Mouse (Mus musculus) stomach, embryonic 16.5 days (tissue): Measurements from ENCODE around the gene Olfr658. TPM values are rescaled to one million over a fixed set of nuclear protein-coding genes. Genes with fewer than 3 reads are reported as not detected.
A peak's percentile ranks its signal among the peaks of the same experiment; 100 is the strongest.

ENCODE experiments used
- ATAC-seq: fragments of 200-750 bp; cut with Nextera tagmentation; 2 replicates; pipeline ENCODE4 v1.8.0; 2017; ENCODE audit warnings: moderate number of reproducible peaks, moderate TSS enrichment; ENCODE audit not compliant: insufficient read depth, low FRiP score
- H3K27ac ChIP-seq: fragments of 300-500 bp; sonication (generic); 2 replicates; pipeline ENCODE4 v1.5.1; 2014; ENCODE audit warnings: low read length
- H3K27me3 ChIP-seq: fragments of 300-500 bp; sonication (generic); 2 replicates; pipeline ENCODE4 v1.6.1; 2014; ENCODE audit warnings: low read length, control low read depth, mixed read lengths; ENCODE audit not compliant: control insufficient read depth, insufficient read depth
- H3K36me3 ChIP-seq: fragments of 300-500 bp; sonication (generic); 2 replicates; pipeline ENCODE4 v1.6.1; 2014; ENCODE audit warnings: low read length; ENCODE audit not compliant: control insufficient read depth, insufficient read depth
- H3K4me1 ChIP-seq: fragments of 300-500 bp; sonication (generic); 2 replicates; pipeline ENCODE4 v1.6.1; 2014; ENCODE audit warnings: low read length, control low read depth, mixed read lengths; ENCODE audit not compliant: control insufficient read depth, insufficient read depth
- H3K4me2 ChIP-seq: fragments of 300-500 bp; sonication (generic); 2 replicates; pipeline ENCODE4 v1.6.1; 2014; ENCODE audit warnings: low read depth, low read length, mixed read lengths
- H3K4me3 ChIP-seq: fragments of 300-500 bp; sonication (generic); replicated peaks from 2 replicates; pipeline ENCODE4 v1.5.1; 2014; ENCODE audit warnings: mild to moderate bottlenecking, low read length
- H3K9ac ChIP-seq: fragments of 300-500 bp; sonication (generic); 2 replicates; pipeline ENCODE4 v1.6.1; 2014; ENCODE audit warnings: low read length
- H3K9me3 ChIP-seq: fragments of 300-500 bp; sonication (generic); replicated peaks from 2 replicates; pipeline ENCODE4 v1.6.1; 2016; ENCODE audit warnings: low read length, control low read depth; ENCODE audit not compliant: control insufficient read depth
- WGBS: fragments of 180-500 bp; shearing (Covaris S2); extraction: QIAGEN DNeasy Blood & Tissue Kit; methylation state at CpG from one replicate; pipeline ENCODE4 v1.1.7; 2014; 5-methylcytosine and 5-hydroxymethylcytosine counted together
- polyA plus RNA-seq: library from polyadenylated mRNA; unstranded; fragments of >200 nt; fragmentation: Nextera tagmentation; extraction: Ambion mirVana; gene quantifications from 2 replicates; pipeline ENCODE4 v1.2.1, GENCODE M21; 2015

The Olfr658 gene
- polyA plus RNA-seq = not detected in 2 replicates

DNA sequence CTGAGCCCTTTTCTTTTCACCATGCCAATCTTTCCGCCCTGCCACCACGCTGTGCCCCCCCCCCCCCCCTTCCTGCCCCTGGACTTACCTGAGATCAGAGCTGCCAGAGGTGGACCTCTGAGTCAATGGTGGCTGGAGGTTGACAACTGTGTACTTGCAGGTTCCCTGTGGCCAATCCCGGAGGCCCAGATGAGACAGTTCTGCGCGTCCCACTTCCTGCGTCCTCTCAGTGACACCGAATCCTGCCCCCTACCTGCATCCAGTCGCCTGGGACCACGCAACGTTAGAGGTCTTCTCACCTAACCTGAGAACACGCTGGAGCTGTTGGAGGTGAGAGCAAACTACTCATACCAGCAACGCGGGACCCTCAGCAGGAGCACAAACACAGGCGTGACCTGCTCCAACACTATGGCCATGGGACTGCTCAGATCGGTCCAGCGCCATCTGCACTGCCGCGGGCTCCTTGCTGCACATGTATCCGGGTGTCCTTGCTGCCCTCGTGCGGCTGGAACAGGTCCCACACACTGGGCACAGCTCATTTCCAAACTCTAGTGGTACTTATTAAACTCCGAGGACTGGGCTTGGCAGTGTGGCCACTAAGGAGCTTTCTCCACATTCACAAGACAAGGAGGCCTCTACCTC lies at the start of gene Olfr658:
Gene Olfr658, minus strand, starts transcription at position 465 of the 642 bp plus-strand sequence.
- no peaks in the 10 kb centered on the region for H3K9me3 ChIP-seq
- no peaks in the 10 kb centered on the region for H3K27me3 ChIP-seq
- ATAC-seq = peak; percentile 68; the same call in 1 of the 2 replicates
- H3K27ac ChIP-seq = no peak within 1 kb of the TSS
- H3K36me3 ChIP-seq = no peaks in the 10 kb centered on the region
- peak within 1 kb of the TSS; percentile 24; the same call in 1 of the 2 replicates for H3K4me3 ChIP-seq
- H3K9ac ChIP-seq = no peak within 1 kb of the TSS
- H3K4me1 ChIP-seq = no peaks in the 10 kb centered on the region
- 22% methylated on average over 22 of the region's 22 CpGs for WGBS
- H3K4me2 ChIP-seq = peak within 1 kb of the TSS; percentile 49

DNA sequence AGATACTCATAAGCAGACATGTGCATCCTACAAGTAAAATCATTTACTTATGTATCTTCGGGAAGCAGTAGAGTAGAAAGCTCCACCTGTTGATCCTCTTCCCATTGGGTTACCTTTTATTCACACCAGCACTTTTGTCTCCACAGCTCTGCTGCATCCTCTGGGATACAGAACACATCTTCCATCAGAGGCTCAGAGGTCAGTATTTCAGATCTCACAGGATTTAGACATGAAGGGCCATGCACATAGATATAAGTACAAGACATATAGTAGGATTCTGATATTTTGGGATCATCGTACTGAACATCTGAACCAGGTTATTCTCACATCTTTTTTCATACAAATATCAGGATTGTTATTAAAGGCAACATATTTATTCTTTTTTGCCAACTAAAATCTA lies 39.1 kb upstream of the Olfr658 start, which contains the start of gene Olfr661:
Gene Olfr661, plus strand, starts transcription at position 301 of the 400 bp plus-strand sequence.
- ATAC-seq = no peak
- Histone ChIP-seq H3K27ac (no peak within 1 kb of the TSS), H3K36me3 (no peaks in the 10 kb centered on the region), H3K27me3 (no peaks in the 10 kb centered on the region), H3K4me3 (no peak within 1 kb of the TSS), H3K4me2 (no peak within 1 kb of the TSS), H3K9ac (no peak within 1 kb of the TSS), H3K9me3 (no peaks in the 10 kb centered on the region), H3K4me1 (no peaks in the 10 kb centered on the region)
- 91% methylated on average over 2 of the region's 2 CpGs for WGBS

GRCm38 (mm10) chr7:104666453-104666852 lies 19.3 kb upstream of the Olfr658 start, which contains the start of gene Olfr659:
TSS of gene Olfr659 (plus strand) at chr7:104666753.
- Histone ChIP-seq H3K27me3 (no peaks in the 10 kb centered on the region), H3K9ac (no peak within 1 kb of the TSS), H3K4me2 (no peak within 1 kb of the TSS), H3K9me3 (no peaks in the 10 kb centered on the region), H3K27ac (no peak within 1 kb of the TSS), H3K4me1 (no peaks in the 10 kb centered on the region), H3K36me3 (no peaks in the 10 kb centered on the region), H3K4me3 (no peak within 1 kb of the TSS)
- WGBS = 80% methylated on average over 3 of the region's 3 CpGs
- no peak for ATAC-seq

GRCm38 (mm10) chr7:104624494-104624893 lies 22.6 kb downstream of the Olfr658 start, which contains the start of gene Olfr657:
TSS of gene Olfr657 (plus strand) at chr7:104624794.
- no peaks in the 10 kb centered on the region for H3K27me3 ChIP-seq
- H3K27ac ChIP-seq = no peak within 1 kb of the TSS
- H3K9me3 ChIP-seq = no peaks in the 10 kb centered on the region
- H3K4me2 ChIP-seq = no peak within 1 kb of the TSS
- no peak for ATAC-seq
- no peaks in the 10 kb centered on the region for H3K36me3 ChIP-seq
- H3K9ac ChIP-seq = no peak within 1 kb of the TSS
- H3K4me3 ChIP-seq = no peak within 1 kb of the TSS
- H3K4me1 ChIP-seq = no peaks in the 10 kb centered on the region

DNA sequence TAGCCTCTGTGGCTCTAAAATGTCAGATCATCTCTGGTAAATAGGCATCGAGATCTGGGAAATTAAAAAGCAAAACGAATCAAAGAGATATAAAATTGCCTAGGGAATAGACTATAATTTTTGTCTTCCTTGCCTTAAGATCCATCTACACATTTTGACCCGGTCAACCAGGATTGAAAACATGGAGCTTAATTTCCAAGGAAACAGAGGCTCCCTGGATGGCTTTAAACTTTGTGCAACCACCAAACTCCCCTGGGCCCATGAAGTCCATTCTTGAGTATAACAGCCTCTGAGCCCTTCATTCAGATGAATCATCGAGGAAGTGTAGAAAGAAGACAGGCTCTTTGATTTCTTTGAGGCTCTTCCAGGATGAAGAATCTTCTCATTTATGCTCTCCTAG lies 33.5 kb downstream of the Olfr658 start, which contains the start of gene Olfr656:
Gene Olfr656, plus strand, starts transcription at position 301 of the 400 bp plus-strand sequence.
- Histone ChIP-seq H3K9me3 (no peaks in the 10 kb centered on the region), H3K4me1 (no peaks in the 10 kb centered on the region), H3K27me3 (no peaks in the 10 kb centered on the region), H3K9ac (no peak within 1 kb of the TSS), H3K4me3 (no peak within 1 kb of the TSS), H3K27ac (no peak within 1 kb of the TSS), H3K36me3 (no peaks in the 10 kb centered on the region), H3K4me2 (no peak within 1 kb of the TSS)
- WGBS = 76% methylated on average over 4 of the region's 4 CpGs
- no peak for ATAC-seq

DNA sequence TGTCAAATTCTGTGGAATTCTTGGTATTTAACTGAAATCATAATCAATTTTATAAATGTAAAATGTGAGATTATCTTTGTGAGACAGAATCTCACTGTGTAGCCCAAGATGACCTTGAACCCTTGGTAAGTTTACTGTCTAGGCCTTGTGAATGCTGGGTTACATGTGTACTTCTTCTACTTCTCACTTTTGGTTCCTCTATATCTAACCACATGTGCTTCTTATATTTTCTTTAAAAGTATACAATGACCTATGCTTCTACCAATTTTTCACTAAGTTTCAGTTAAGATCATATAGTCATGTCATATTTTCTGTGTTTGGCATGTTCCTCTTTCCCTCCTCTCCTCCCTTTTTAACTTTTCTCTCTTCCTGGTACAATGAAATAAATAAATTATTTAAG lies 42.4 kb downstream of the Olfr658 start:
- H3K4me2 ChIP-seq = no peak overlapping the region
- ATAC-seq = no peak
- H3K36me3 ChIP-seq = no peaks in the 10 kb centered on the region
- H3K4me3 ChIP-seq = no peak overlapping the region
- no peaks in the 10 kb centered on the region for H3K4me1 ChIP-seq
- no peaks in the 10 kb centered on the region for H3K27me3 ChIP-seq
- no peak overlapping the region for H3K27ac ChIP-seq
- H3K9me3 ChIP-seq = no peaks in the 10 kb centered on the region
- no peak overlapping the region for H3K9ac ChIP-seq

DNA sequence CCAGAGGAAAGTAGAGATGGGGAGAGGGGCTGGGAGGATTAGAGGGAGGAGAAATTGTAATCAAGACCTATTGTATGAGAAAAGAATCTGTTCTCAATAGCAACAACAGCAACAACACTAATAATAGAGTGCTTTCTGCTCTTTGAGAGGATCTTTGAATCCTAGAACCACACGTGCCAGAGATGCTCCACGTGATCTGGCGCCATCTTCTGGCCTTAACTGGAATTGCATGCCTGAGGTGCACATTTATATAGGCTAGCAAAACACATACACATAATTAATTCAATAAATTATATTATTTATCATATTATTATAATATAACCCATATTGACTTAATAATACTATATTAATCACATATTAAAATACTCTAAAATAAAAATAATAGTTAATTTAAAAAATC lies 43.9 kb downstream of the Olfr658 start:
- H3K4me1 ChIP-seq = no peaks in the 10 kb centered on the region
- no peak overlapping the region for H3K27ac ChIP-seq
- H3K36me3 ChIP-seq = no peaks in the 10 kb centered on the region
- ATAC-seq = no peak
- H3K9ac ChIP-seq = no peak overlapping the region
- no peaks in the 10 kb centered on the region for H3K9me3 ChIP-seq
- WGBS = 4% methylated on average over 3 of the region's 3 CpGs
- H3K27me3 ChIP-seq = no peaks in the 10 kb centered on the region
- H3K4me2 ChIP-seq = no peak overlapping the region
- no peak overlapping the region for H3K4me3 ChIP-seq

DNA sequence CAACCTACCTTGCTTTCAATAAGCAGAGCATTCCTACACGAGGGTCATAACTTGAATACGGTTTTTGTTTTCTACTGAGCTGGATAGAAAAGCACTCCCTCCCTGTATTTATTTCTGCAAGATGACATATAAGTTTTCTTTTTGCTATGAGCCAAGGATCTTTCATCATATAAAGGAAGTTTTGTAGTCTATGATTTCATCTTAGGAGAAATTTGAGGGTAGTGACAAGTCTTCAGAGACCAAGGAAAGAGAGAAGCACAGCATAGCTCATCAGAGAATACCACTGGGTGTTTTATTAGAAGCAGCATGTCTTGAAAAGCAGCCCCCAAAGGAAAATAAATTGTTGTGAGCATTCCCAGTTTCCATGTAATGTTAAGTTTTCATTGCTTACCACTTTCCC lies 45.4 kb downstream of the Olfr658 start, which contains the start of gene Olfr655:
Gene Olfr655, minus strand, starts transcription at position 101 of the 400 bp plus-strand sequence.
- Histone ChIP-seq H3K9ac (no peak within 1 kb of the TSS), H3K4me1 (no peaks in the 10 kb centered on the region), H3K27ac (no peak within 1 kb of the TSS), H3K4me3 (no peak within 1 kb of the TSS), H3K36me3 (no peaks in the 10 kb centered on the region), H3K9me3 (no peaks in the 10 kb centered on the region), H3K4me2 (no peak within 1 kb of the TSS), H3K27me3 (no peaks in the 10 kb centered on the region)
- no peak for ATAC-seq
- WGBS = 79% methylated on average over 2 of the region's 2 CpGs
